Mouse (Mus musculus): ENCODE measurements around the gene Ptgs1. TPM values are rescaled to one million over a fixed set of nuclear protein-coding genes. Genes with fewer than 3 reads are reported as not detected.
A peak's percentile ranks its signal among the peaks of the same experiment; 100 is the strongest.

The Ptgs1 gene
- total RNA-seq, 2 experiments from 2014 or later: 16.3 to 17.0 TPM

DNA sequence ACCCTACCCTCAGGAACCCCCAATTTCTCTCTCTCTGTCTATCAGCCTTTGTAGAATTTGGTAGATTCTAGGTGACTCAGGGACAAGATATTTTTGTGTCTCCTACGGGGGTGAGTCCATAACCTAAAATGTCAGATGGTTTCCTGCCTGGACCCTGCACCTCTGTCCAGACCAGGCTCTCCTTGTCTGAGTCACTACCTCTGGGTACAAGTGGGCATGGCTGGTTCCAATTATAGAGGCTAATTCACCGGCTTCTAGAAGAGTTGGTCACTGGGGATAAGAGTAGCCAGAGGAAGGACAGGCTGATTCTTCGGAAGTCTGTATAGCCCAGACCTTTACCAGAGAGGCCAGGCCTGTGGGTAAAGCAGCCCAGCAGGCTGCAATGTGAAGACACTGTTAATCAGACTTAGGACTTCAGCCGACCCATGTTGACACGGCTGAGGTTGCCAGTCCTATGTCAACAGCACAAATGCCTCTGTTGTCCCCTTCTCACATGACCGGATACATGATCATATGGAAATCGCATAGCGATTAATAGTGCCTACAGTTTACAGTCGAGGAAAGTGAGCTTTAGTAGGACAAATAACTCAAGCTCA lies 13.2 kb downstream of the Ptgs1 start:
- DNase-seq (ENCODE audit: extremely low spot score in 1 of 2, low spot score in 1 of 2): no peak

DNA sequence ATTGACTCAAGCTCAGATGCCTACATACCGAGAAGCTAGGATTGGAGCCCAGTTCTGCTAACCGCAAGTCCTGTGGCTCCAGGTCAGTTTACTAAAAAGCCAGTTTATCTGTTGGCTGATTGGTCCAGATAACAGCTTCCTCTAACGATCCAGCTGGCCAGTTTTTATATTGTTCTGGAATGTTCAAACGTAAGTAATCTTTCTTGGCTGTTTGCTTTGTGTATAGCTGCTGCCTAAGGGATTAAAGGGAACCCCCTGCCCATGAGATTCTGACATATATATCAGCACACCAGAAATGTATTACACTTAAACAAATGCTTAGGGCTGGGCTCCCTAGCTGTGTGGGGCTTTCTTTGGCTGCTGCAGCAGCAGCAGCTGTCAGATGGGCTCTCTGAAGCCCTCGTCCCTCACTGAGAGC lies 13.7 kb downstream of the Ptgs1 start:
- no peak for DNase-seq (ENCODE audit: extremely low spot score in 1 of 2, low spot score in 1 of 2)

DNA sequence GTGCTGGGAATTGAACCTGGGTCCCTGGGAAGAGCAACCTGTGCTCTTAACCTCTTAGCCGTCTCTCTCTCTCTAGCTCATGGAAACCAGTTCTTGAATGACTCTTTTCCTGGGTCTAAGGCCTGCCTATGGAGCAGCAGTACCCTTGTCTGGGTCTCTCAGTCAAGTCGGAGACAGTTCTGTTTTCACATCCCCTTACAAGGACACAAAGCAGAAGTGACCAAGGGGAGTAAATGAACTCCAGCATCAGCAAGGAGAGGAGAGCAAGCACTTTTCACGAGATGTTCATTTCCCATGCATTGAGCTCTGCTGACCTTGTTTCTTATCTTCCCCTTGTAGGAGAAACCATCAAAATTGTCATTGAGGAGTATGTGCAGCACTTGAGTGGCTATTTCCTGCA lies 14.5 kb downstream of the Ptgs1 start:
- DNase-seq (ENCODE audit: extremely low spot score in 1 of 2, low spot score in 1 of 2): no peak

DNA sequence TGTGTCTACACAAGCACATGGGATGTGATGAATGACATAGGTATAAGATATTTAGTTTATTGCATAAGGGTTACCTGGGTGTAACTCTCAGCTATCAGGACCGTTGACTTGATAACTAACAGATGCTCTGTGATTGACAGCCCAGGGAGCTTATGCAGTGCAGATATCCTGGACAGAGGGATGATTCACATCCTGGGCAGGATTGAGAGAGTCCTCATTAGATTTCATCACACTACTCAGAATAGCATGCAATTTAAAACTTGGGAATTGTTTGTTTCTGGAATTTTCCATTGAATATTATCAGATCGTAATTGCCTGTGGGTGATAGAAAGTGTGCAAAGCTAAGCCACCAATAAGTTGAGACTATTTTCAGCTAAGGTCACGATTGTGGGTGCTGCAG lies 17.7 kb downstream of the Ptgs1 start:
- no peak for DNase-seq (ENCODE audit: extremely low spot score in 1 of 2, low spot score in 1 of 2)

DNA sequence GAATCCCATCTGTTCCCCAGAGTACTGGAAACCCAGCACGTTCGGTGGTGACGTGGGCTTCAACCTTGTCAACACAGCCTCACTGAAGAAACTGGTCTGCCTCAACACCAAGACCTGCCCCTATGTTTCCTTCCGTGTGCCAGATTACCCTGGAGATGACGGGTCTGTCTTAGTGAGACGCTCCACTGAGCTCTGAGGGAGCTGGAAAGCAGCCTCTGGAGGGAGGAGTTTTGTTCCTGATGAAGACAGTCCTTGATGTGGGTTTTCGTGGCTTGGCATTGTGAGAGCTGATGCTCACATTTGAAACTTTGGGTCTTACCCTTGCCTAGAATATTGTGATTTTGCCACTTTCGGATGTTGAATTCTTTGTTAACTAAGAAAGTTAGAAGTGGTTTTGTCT lies 20.9 kb downstream of the Ptgs1 start:
- no peak for DNase-seq (ENCODE audit: extremely low spot score in 1 of 2, low spot score in 1 of 2)

DNA sequence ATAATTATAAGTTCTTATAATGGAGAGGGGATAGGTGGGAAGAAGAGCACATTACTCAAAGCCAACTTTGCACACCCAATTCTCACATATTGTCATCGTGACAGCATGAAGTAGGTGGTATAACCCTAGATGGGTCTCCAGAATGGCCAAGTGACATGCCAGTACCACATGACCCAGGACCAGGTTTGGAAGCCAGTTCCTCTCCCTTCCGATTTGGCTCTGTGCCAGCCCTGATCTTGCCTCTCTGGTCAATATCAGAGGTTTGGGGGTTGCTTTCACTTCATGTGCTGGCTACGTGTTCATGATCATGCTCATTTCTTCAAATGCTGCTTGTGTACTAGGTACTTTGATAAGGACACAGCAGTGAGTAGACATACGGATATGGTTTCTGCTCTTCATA lies 22.3 kb downstream of the Ptgs1 start:
- no peak for DNase-seq (ENCODE audit: extremely low spot score in 1 of 2, low spot score in 1 of 2)

DNA sequence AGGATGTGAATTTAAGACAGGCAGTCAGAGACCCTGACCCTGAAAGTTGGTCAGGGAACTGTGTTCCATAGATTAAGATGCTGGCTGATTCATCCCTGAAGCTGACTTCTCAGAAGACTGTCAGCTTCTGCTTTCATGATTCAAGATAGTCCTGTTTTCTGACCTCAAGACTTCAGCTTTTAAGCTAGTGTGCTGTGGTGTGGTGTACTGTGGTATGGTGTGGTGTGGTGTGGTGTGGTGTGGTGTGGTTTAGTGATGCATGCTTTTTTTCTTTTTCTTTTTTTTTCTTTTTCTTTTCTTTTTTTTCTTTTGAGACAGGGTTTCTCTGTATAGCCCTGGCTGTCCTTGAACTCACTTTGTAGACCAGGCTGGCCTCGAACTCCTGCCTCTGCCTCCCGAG lies 24.2 kb downstream of the Ptgs1 start:
- DNase-seq (ENCODE audit: extremely low spot score in 1 of 2, low spot score in 1 of 2): no peak

DNA sequence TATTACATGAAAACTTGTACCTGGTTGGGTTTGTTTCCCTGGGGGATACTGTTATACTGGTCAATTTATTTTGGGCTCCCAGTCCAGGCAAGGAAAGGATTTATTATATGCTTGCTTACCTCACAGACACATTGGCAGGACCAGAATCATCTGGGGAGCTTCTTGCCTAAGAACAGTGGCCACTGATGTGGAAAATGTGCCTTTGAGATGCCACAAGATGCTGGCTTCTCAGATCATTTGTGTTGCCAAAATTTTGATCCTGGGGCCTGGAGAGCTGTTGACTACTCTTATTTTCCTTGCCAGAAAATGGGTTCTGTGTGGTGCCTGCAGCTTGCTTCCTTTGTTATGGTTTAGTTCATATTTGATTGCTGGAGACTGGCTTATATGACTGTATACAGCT lies 26.7 kb downstream of the Ptgs1 start:
- no peak for DNase-seq (ENCODE audit: extremely low spot score in 1 of 2, low spot score in 1 of 2)

DNA sequence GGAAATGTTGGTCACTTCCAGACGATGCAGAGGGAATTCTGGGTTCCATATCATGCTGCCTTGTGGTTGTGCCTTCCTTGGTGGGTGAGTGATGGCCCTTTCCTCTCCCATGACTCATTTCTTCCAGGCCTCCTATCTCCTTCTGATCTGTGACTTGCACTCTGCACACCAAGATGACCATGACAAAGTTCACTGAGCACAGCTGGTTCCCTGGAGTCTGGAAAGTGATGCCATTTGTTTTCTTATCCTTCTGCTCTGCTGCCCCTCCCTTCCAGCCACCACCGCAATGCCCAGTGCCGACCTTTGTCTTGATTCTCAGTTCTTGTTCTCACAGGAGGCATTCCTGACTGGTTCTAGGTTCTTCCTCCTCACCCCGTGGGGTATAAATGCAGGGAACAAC lies 29.2 kb downstream of the Ptgs1 start:
- no peak for DNase-seq (ENCODE audit: extremely low spot score in 1 of 2, low spot score in 1 of 2)

DNA sequence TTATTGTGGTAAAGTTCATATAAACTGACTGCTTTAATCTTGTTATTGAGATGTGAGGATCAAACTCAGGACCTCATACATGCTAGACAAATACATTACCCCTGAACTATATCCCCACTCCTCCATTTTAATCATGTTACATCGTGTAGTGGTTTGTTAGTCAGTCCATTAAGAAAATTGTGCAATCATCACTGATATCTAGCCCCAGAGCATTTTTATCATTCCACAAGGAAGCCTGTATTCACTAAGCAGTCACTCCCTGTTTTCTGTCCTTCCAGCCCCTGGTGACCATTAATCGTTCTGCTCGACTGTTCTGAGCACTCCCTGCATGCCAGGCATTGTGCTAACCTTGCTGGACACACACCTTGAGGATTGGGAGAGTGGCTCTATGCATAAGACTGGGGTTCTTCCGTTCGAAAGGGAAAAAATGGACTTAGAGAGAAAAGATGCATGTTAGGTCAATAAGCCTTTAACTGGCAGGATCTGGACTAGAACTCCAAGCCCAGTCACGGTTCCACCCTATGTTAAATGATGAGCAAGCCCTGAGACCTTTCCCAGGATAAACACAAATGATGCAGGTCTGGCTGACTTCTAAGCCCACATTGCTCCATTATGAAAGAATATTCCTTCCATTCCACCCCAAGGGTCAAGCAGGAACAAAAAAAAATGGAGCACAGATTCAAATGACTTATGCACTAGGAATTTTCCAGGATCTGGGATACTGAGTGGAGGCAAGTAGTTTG lies 29.7 kb downstream of the Ptgs1 start:
- DNase-seq (ENCODE audit: extremely low spot score in 1 of 2, low spot score in 1 of 2): no peak

DNA sequence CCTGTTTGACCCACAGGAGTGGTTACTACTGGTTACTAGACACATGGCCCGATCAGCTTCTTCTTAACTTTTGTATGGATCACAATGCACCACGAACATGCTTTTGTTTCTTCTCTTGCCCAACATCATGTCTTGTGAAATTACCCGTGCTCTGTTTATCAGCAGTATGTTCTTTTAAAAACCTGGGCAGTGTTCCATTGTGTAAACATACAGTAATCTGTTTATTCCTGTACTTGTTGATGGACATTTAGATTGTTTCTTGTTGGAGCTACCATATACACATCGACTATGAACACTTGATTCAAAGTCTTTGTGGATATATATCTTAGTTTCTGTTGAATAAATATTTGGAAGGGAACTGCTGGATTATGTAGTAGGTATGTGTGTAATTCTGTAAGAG lies 31.8 kb downstream of the Ptgs1 start:
- DNase-seq (ENCODE audit: extremely low spot score in 1 of 2, low spot score in 1 of 2): no peak

DNA sequence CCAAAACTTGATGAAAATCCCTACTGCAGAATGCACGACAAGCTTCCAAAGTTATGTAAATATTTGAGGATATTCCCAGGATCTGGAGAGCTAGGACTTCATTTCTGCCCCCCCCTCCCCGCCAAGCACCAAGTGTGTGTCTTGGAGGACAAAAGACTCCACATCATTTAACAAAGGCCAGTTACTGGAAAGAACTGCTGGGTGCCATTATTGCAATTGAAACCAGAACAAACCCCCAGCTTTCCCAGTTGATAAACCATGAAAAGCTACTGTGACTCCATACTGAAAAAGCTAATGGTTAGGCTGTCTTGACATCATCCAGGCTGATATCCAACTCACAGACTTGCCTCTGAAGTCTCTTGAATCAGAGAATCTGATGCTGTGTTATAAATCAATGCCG lies 39.2 kb downstream of the Ptgs1 start:
- DNase-seq (ENCODE audit: extremely low spot score in 1 of 2, low spot score in 1 of 2): no peak

DNA sequence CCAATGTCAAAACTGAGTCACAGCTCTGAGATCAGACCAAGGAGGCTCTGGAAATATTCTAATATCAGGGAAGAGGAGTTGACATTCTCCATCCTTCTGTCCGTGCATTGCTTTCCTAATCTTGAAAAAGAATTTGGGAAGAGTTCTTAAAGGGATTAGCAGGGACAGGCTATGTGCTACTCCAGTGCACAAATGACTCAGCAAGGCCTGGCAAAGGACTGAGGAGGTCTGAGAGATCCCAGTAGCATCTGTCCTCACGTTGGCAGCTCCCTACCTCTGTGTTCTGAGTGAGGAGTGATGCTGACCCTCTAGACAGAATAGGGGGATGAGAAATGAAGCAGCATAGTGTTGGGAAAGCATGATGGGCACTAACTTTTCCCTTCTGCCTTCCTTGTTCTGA lies 40.0 kb downstream of the Ptgs1 start:
- no peak for DNase-seq (ENCODE audit: extremely low spot score in 1 of 2, low spot score in 1 of 2)

DNA sequence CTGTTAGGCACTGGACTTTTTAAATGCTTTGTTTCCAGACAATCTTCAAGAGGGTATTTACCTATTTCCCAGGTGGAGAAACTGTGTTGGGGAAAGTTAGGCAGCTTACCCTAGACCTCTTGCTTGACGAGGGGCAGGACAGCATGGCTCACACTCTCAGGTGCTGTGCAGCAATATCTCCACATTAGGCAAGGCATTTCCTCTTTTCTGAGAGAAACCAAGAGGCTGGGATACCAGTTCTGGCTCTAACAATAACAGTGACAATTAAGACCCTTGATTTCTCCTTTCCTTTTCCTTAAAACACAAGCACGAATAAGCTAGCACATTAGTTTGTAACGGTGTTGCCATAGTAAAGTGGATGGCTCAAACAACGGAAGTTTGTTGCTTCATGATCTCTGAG lies 40.9 kb downstream of the Ptgs1 start:
- no peak for DNase-seq (ENCODE audit: extremely low spot score in 1 of 2, low spot score in 1 of 2)

DNA sequence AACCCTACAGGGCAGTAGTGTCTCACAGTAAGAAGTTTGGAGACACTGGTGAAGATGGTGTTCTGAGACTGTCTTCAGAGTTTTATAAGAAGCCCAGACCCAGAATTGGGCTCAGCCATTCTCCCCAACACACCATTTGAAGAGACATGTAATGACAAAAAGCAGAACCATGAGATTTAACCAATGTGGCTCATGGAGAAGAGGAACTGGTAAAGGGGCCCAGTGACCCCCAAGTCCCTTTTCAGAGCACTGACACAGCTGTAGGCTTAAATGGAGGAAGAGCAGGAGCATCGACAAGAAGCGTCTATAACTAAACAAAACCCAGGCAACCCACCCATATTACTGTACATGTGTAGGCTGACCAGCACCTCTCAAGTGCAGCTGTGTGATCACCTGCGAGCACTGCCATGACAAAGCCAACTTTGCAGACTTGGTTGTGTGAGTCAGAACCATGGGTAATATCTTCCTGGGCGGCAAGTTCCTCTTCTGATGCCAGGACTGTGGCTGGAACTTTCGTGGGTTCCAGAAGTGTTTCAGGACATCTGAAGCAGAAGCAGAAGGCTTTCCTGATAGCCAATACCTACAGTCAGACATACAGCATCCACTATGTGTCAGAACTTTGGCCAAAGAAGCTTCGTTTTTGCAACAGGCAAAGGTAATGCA lies 42.2 kb downstream of the Ptgs1 start:
- DNase-seq (ENCODE audit: extremely low spot score in 1 of 2, low spot score in 1 of 2): no peak

DNA sequence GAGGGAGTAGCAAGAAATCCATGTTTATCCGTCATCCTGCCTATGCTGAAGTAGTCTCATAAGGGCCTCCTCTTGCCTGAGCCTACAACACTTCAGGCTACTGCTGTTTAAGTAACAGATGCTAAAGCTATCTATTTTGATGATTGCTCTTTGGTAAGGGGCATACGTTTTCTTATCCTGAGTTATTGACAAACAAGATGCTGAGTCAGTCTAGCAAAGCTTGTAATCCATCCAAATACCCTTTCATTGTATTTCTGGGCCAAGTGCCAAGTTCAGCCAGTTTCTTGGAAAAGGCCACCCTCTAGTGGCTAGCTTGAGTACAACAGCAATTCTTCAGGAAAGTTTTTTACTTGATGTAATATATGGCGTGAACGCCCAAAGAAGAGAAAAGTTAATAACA lies 46.2 kb downstream of the Ptgs1 start:
- DNase-seq (ENCODE audit: extremely low spot score in 1 of 2, low spot score in 1 of 2): peak; percentile 24 to 62

DNA sequence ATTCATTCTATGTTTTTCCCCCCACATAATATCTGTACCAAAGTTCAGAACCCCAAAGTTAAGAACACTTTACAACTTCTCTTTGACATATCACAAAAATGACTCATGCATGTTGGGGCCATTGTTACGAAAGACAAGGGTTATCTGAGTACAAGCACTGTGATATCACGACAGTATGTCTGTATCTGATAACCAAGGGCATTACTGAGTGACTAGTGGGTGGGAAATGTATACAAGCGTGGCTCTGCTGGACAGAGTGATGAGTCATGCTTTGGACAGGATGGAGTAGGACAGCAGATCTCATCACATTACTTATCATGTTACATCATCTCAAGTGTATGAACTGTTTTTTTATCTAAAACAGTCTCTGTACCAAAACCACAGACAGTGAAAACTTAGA lies 48.5 kb downstream of the Ptgs1 start:
- no peak for DNase-seq (ENCODE audit: extremely low spot score in 1 of 2, low spot score in 1 of 2)

DNA sequence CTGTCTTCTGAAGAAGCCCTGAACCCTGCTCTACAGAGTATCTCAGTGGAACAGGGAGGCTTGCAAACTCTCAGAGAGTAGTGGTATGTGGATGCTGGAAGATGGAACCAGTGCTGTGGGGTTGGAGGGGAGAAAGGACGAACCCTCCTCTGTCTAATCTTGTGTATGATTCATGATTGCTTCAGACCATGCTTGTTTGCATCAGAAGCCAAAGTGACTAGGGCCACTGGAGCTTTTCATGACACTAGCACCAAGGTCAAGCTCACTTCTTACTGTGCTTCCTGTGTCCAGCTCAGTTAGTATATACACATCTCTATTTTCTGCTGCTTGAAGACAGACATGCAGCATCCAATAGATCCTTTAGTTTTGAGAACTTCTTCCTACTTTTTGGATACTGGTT lies 50.9 kb downstream of the Ptgs1 start:
- no peak for DNase-seq (ENCODE audit: extremely low spot score in 1 of 2, low spot score in 1 of 2)

DNA sequence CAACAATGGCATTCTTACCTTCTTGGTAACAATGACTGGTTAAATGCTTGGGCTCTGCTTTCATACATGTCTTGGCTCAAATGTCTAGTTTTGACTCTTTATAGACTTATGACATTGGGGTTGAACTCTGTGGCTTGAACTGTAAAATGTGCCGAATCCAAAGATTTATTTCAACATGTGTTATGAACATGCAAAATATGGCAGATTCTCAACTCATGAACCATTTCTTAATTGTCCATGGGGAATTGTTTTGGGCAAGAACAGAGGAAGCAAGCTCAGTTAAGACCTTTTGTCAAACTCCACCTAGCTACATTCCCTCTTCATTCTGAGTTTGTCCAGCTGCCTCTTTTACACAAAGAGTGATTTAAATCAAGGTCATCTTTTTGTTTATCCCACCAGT lies 52.1 kb downstream of the Ptgs1 start:
- no peak for DNase-seq (ENCODE audit: extremely low spot score in 1 of 2, low spot score in 1 of 2)
